Mouse (Mus musculus): ENCODE measurements at regions not wholly inside any gene's neighbourhood (a gene's known extent, or its start where the extent isn't known, plus 50 kb on each side); places are given as distances from the start of the nearest gene placed in this dataset.

DNA sequence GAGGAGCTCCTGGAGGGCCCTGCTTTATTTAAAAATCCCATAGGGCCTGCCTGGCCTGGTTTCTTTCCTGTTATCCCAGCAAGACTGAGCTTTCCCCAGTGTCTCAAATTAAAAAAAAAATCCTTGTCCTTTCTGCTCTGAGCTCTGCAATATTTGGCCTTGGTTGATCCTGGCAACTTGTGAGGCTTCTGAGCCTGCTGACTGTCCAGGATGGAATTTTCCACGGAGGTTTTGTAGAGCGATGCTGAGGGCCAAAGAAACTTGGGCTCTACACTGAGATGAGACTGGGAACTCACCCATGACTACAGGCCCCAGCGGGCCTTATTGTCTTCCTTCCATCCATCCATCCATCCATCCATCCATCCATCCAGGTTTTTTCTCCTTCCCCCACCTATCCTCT, 259.8 kb downstream of the Dhx35 start:
- TF ChIP-seq CHD2 (IDR thresholded peaks at IDR 0.05; ENCODE audit: low read length) (no peak), USF1 (IDR thresholded peaks at IDR 0.05; ENCODE audit: low read depth, low read length) (no peak)
- Histone ChIP-seq H3K27ac (ENCODE audit: control insufficient read depth, low read depth, low read length) (no peak overlapping the region), H3K9ac (ENCODE audit: control insufficient read depth, low read depth, low read length, poor library complexity, severe bottlenecking) (no peak overlapping the region), H3K79me2 (ENCODE audit: control insufficient read depth, insufficient read depth, low read length, poor library complexity) (no peaks in the 10 kb centered on the region), H3K9me3 (replicated peaks; ENCODE audit: insufficient read depth, low read length) (no peaks in the 10 kb centered on the region), H3K4me3 (ENCODE audit: control insufficient read depth in 1 of 2, insufficient read depth in 1 of 2, low read depth in 2 of 2, low read length in 2 of 2) (no peak overlapping the region), H3K4me1 (ENCODE audit: control insufficient read depth in 1 of 2, insufficient read depth in 2 of 2, low read length in 2 of 2) (no peaks in the 10 kb centered on the region), H3K27me3 (ENCODE audit: control insufficient read depth in 1 of 2, insufficient read depth in 2 of 2, low read length in 2 of 2) (no peaks in the 10 kb centered on the region), H3K36me3 (ENCODE audit: control insufficient read depth in 1 of 2, insufficient read depth in 2 of 2, low read length in 2 of 2) (no peaks in the 10 kb centered on the region)
- no peak for DNase-seq (ENCODE audit: low read depth, low spot score)

GRCm38 (mm10) chr2:159055780-159056179, 261.2 kb downstream of the Dhx35 start:
- Histone ChIP-seq H3K79me2 (ENCODE audit: control insufficient read depth, insufficient read depth, low read length, poor library complexity) (no peaks in the 10 kb centered on the region), H3K9me3 (replicated peaks; ENCODE audit: insufficient read depth, low read length) (no peaks in the 10 kb centered on the region), H3K27me3 (ENCODE audit: control insufficient read depth in 1 of 2, insufficient read depth in 2 of 2, low read length in 2 of 2) (no peaks in the 10 kb centered on the region), H3K36me3 (ENCODE audit: control insufficient read depth in 1 of 2, insufficient read depth in 2 of 2, low read length in 2 of 2) (no peaks in the 10 kb centered on the region), H3K4me3 (ENCODE audit: control insufficient read depth in 1 of 2, insufficient read depth in 1 of 2, low read depth in 2 of 2, low read length in 2 of 2) (no peak overlapping the region), H3K4me1 (ENCODE audit: control insufficient read depth in 1 of 2, insufficient read depth in 2 of 2, low read length in 2 of 2) (no peaks in the 10 kb centered on the region), H3K27ac (ENCODE audit: control insufficient read depth, low read depth, low read length) (no peak overlapping the region), H3K9ac (ENCODE audit: control insufficient read depth, low read depth, low read length, poor library complexity, severe bottlenecking) (no peak overlapping the region)
- TF ChIP-seq ETS1 (IDR thresholded peaks at IDR 0.05; ENCODE audit: low read depth, low read length): no peak
- TF ChIP-seq CTCF (IDR thresholded peaks at IDR 0.05 in 2 of 3, conservative IDR thresholded peaks at IDR 0.05 in 1 of 3; ENCODE audit: control insufficient read depth in 1 of 3, insufficient read depth in 1 of 3, low read depth in 2 of 3, low read length in 3 of 3, poor library complexity in 1 of 3, severe bottlenecking in 1 of 3): no peak
- TF ChIP-seq ZC3H11A (IDR thresholded peaks at IDR 0.05; ENCODE audit: low read depth, low read length): no peak
- no peak for TF ChIP-seq USF1 (IDR thresholded peaks at IDR 0.05; ENCODE audit: low read depth, low read length)
- no peak for DNase-seq (ENCODE audit: low read depth, low spot score)

DNA sequence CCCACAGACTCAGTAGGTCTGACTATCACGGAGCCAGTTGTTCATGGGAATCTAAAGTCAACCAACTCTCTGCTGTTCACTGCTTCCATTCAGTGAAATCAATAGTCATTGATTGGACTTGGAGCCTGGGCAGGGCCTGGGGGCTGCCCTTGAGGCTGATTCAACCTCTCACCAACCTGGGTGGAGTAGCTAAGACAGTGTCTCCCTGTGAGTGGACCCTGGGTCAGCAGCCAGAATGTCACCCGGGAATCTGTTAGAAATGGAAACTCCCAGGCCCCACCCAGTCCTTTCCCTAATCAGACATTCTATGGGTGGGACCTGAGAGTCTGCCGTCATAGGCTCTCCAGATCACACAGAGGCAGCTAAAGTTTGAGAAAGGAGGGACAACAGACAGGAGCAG, 262.4 kb downstream of the Dhx35 start:
- Histone ChIP-seq H3K4me1 (ENCODE audit: control insufficient read depth in 1 of 2, insufficient read depth in 2 of 2, low read length in 2 of 2) (no peaks in the 10 kb centered on the region), H3K27me3 (ENCODE audit: control insufficient read depth in 1 of 2, insufficient read depth in 2 of 2, low read length in 2 of 2) (no peaks in the 10 kb centered on the region), H3K4me3 (ENCODE audit: control insufficient read depth in 1 of 2, insufficient read depth in 1 of 2, low read depth in 2 of 2, low read length in 2 of 2) (no peak overlapping the region), H3K27ac (ENCODE audit: control insufficient read depth, low read depth, low read length) (no peak overlapping the region), H3K9me3 (replicated peaks; ENCODE audit: insufficient read depth, low read length) (no peaks in the 10 kb centered on the region), H3K79me2 (ENCODE audit: control insufficient read depth, insufficient read depth, low read length, poor library complexity) (no peaks in the 10 kb centered on the region), H3K9ac (ENCODE audit: control insufficient read depth, low read depth, low read length, poor library complexity, severe bottlenecking) (no peak overlapping the region), H3K36me3 (ENCODE audit: control insufficient read depth in 1 of 2, insufficient read depth in 2 of 2, low read length in 2 of 2) (no peaks in the 10 kb centered on the region)
- no peak for TF ChIP-seq SIN3A (IDR thresholded peaks at IDR 0.05; ENCODE audit: low read length)
- no peak for TF ChIP-seq ELF1 (IDR thresholded peaks at IDR 0.05; ENCODE audit: low read depth, low read length)
- TF ChIP-seq E2F4 (IDR thresholded peaks at IDR 0.05; ENCODE audit: borderline replicate concordance, low read depth, low read length): no peak
- no peak for TF ChIP-seq GABPA (IDR thresholded peaks at IDR 0.05; ENCODE audit: low read depth, low read length)
- no peak for TF ChIP-seq MAX (IDR thresholded peaks at IDR 0.05; ENCODE audit: low read length)
- DNase-seq (ENCODE audit: low read depth, low spot score): no peak

GRCm38 (mm10) chr2:159057506-159057905, 262.9 kb downstream of the Dhx35 start:
- H3K4me3 ChIP-seq (ENCODE audit: control insufficient read depth in 1 of 2, insufficient read depth in 1 of 2, low read depth in 2 of 2, low read length in 2 of 2): no peak overlapping the region
- no peaks in the 10 kb centered on the region for H3K36me3 ChIP-seq (ENCODE audit: control insufficient read depth in 1 of 2, insufficient read depth in 2 of 2, low read length in 2 of 2)
- DNase-seq (ENCODE audit: low read depth, low spot score): no peak
- no peaks in the 10 kb centered on the region for H3K4me1 ChIP-seq (ENCODE audit: control insufficient read depth in 1 of 2, insufficient read depth in 2 of 2, low read length in 2 of 2)
- no peaks in the 10 kb centered on the region for H3K79me2 ChIP-seq (ENCODE audit: control insufficient read depth, insufficient read depth, low read length, poor library complexity)
- H3K27me3 ChIP-seq (ENCODE audit: control insufficient read depth in 1 of 2, insufficient read depth in 2 of 2, low read length in 2 of 2): no peaks in the 10 kb centered on the region
- H3K9ac ChIP-seq (ENCODE audit: control insufficient read depth, low read depth, low read length, poor library complexity, severe bottlenecking): no peak overlapping the region
- no peaks in the 10 kb centered on the region for H3K9me3 ChIP-seq (replicated peaks; ENCODE audit: insufficient read depth, low read length)
- TF ChIP-seq NELFE (IDR thresholded peaks at IDR 0.05; ENCODE audit: low read depth, low read length) (no peak), RCOR1 (IDR thresholded peaks at IDR 0.05; ENCODE audit: low read depth, low read length) (no peak), POLR2AphosphoS2 (IDR thresholded peaks at IDR 0.05; ENCODE audit: low read length) (no peak)
- H3K27ac ChIP-seq (ENCODE audit: control insufficient read depth, low read depth, low read length): no peak overlapping the region
